Mouse (Mus musculus) midbrain, embryonic 10.5 days (tissue): ENCODE results near the gene Arid3a. TPM values are rescaled to one million over a fixed set of nuclear protein-coding genes. Genes with fewer than 3 reads are reported as not detected.
A peak's percentile ranks its signal among the peaks of the same experiment; 100 is the strongest.
"Not testable (repeated sequence)": the region's sequence is repeated elsewhere in the genome, so short reads cannot be mapped to it uniquely, and the experiment has no call there.

Source experiments
- DNase-seq: peaks from one replicate; pipeline ENCODE4 v3.0.0-alpha.2; 2017; ENCODE audit warnings: low spot score
- H3K27ac ChIP-seq: fragments of 300-500 bp; sonication (generic); replicated peaks from 2 replicates; pipeline ENCODE4 v1.5.1; 2016; ENCODE audit warnings: mild to moderate bottlenecking
- H3K27me3 ChIP-seq: fragments of 300-500 bp; sonication (generic); 2 replicates; pipeline ENCODE4 v1.6.1; 2016; ENCODE audit warnings: low read depth, mild to moderate bottlenecking; ENCODE audit not compliant: poor library complexity, severe bottlenecking
- H3K36me3 ChIP-seq: fragments of 300-500 bp; sonication (generic); 2 replicates; pipeline ENCODE4 v1.6.1; 2016; ENCODE audit warnings: mild to moderate bottlenecking, moderate library complexity
- H3K4me1 ChIP-seq: fragments of 300-500 bp; sonication (generic); 2 replicates; pipeline ENCODE4 v1.6.1; 2016
- H3K4me3 ChIP-seq: fragments of 300-500 bp; sonication (generic); 2 replicates; pipeline ENCODE4 v1.5.1; 2016; ENCODE audit warnings: mild to moderate bottlenecking, moderate library complexity
- H3K9me3 ChIP-seq: fragments of 300-500 bp; sonication (generic); replicated peaks from 2 replicates; pipeline ENCODE4 v1.6.1; 2016; ENCODE audit warnings: mild to moderate bottlenecking
- WGBS: fragments of 180-500 bp; shearing (Covaris S2); methylation state at CpG from one replicate; pipeline ENCODE4 v1.1.7; 2016; 5-methylcytosine and 5-hydroxymethylcytosine counted together
- polyA plus RNA-seq: library from polyadenylated mRNA; unstranded; fragments of >200 nt; fragmentation: Nextera tagmentation; extraction: Ambion mirVana; gene quantifications from 2 replicates; pipeline ENCODE4 v1.2.1, GENCODE M21; 2016

The Arid3a gene
- polyA plus RNA-seq: 12.5 and 13.4 TPM in 2 replicates

GRCm38 (mm10) chr10:79926491-79927323 lies at the start of gene Arid3a:
Arid3a (plus strand) TSS chr10:79927043.
- under 1% methylated on average over 63 of the region's 63 CpGs for WGBS
- H3K9me3 ChIP-seq: no peaks in the 10 kb centered on the region
- H3K36me3 ChIP-seq: peaks cover 17% of the 10 kb centered on the region

GRCm38 (mm10) chr10:79877174-79877573 lies 49.7 kb upstream of the Arid3a start:
- DNase-seq: no peak
- Histone ChIP-seq H3K27me3 (peaks cover 41% of the 10 kb centered on the region), H3K9me3 (no peaks in the 10 kb centered on the region), H3K4me3 (no peak overlapping the region), H3K4me1 (peaks cover 63% of the 10 kb centered on the region), H3K36me3 (peaks cover 8% of the 10 kb centered on the region; the same call in 1 of the 2 replicates), H3K27ac (no peak overlapping the region)
- WGBS: 52% methylated on average over 1 of the region's 1 CpGs

More at GRCm38 (mm10) chr10:79926491-79927323, at the start of gene Arid3a:
- Histone ChIP-seq H3K4me1 (peaks cover 69% of the 10 kb centered on the region), H3K4me3 (peak within 1 kb of the TSS; percentile 98), H3K27ac (peak within 1 kb of the TSS; percentile 95), H3K27me3 (peaks cover 31% of the 10 kb centered on the region)
- peak; percentile 91 for DNase-seq

- peaks cover 63% of the 10 kb centered on the region for H3K4me1 ChIP-seq
- H3K27ac ChIP-seq: no peak overlapping the region
- H3K4me3 ChIP-seq: no peak overlapping the region
- DNase-seq: no peak
- peaks cover 46% of the 10 kb centered on the region for H3K27me3 ChIP-seq
- 0 out of 2 replicates have a peak, but pooled peaks cover 2% of the 10 kb centered on the region for H3K36me3 ChIP-seq
- WGBS: 52% methylated on average over 12 of the region's 12 CpGs
- no peaks in the 10 kb centered on the region for H3K9me3 ChIP-seq
Measured at GRCm38 (mm10) chr10:79877757-79878156, 49.1 kb upstream of the Arid3a start.

- 0 out of 2 replicates have a peak overlapping the region, but pooled peaks have one; percentile 14 for H3K27ac ChIP-seq
- no peak overlapping the region for H3K4me3 ChIP-seq
- no peaks in the 10 kb centered on the region for H3K36me3 ChIP-seq
- DNase-seq: no peak
- H3K4me1 ChIP-seq: peaks cover 56% of the 10 kb centered on the region
- H3K9me3 ChIP-seq: no peaks in the 10 kb centered on the region
- peaks cover 64% of the 10 kb centered on the region for H3K27me3 ChIP-seq
- WGBS: 54% methylated on average over 3 of the region's 3 CpGs
Measured at GRCm38 (mm10) chr10:79879527-79879926, 47.3 kb upstream of the Arid3a start.

- H3K27me3 ChIP-seq: peaks cover 65% of the 10 kb centered on the region
- DNase-seq: no peak
- H3K27ac ChIP-seq: no peak overlapping the region
- peaks cover 44% of the 10 kb centered on the region for H3K4me1 ChIP-seq
- no peaks in the 10 kb centered on the region for H3K9me3 ChIP-seq
- 20% methylated on average over 9 of the region's 9 CpGs for WGBS
- H3K36me3 ChIP-seq: no peaks in the 10 kb centered on the region
- H3K4me3 ChIP-seq: no peak overlapping the region
Measured at GRCm38 (mm10) chr10:79880721-79881120, 46.1 kb upstream of the Arid3a start.

- peak overlapping the region; percentile 32 for H3K4me3 ChIP-seq
- no peaks in the 10 kb centered on the region for H3K9me3 ChIP-seq
- peaks cover 42% of the 10 kb centered on the region for H3K4me1 ChIP-seq
- 9% methylated on average over 22 of the region's 22 CpGs for WGBS
- no peak overlapping the region; the same call in 1 of the 2 replicates for H3K27ac ChIP-seq
- peaks cover 64% of the 10 kb centered on the region for H3K27me3 ChIP-seq
- no peak for DNase-seq
- no peaks in the 10 kb centered on the region for H3K36me3 ChIP-seq
Measured at GRCm38 (mm10) chr10:79881981-79882380, 44.9 kb upstream of the Arid3a start.

GRCm38 (mm10) chr10:79883297-79884084 lies 43.4 kb upstream of the Arid3a start:
- H3K27ac ChIP-seq: no peak overlapping the region
- no peaks in the 10 kb centered on the region for H3K36me3 ChIP-seq
- peaks cover 62% of the 10 kb centered on the region for H3K27me3 ChIP-seq
- peaks cover 32% of the 10 kb centered on the region for H3K4me1 ChIP-seq
- H3K4me3 ChIP-seq: peak overlapping the region; percentile 20; the same call in 1 of the 2 replicates
- DNase-seq: peak; percentile 81
- WGBS: 14% methylated on average over 22 of the region's 22 CpGs
- H3K9me3 ChIP-seq: no peaks in the 10 kb centered on the region

- no peak for DNase-seq
- Histone ChIP-seq H3K4me3 (no peak overlapping the region), H3K27ac (no peak overlapping the region), H3K4me1 (peaks cover 30% of the 10 kb centered on the region), H3K36me3 (no peaks in the 10 kb centered on the region), H3K27me3 (peaks cover 58% of the 10 kb centered on the region), H3K9me3 (no peaks in the 10 kb centered on the region)
- WGBS: 78% methylated on average over 4 of the region's 4 CpGs
Measured at GRCm38 (mm10) chr10:79884446-79884845, 42.4 kb upstream of the Arid3a start.

GRCm38 (mm10) chr10:79884938-79885337 lies 41.9 kb upstream of the Arid3a start:
- 84% methylated on average over 3 of the region's 3 CpGs for WGBS
- not testable (repeated sequence) for DNase-seq, H3K9me3 ChIP-seq, H3K36me3 ChIP-seq, H3K27ac ChIP-seq, H3K4me3 ChIP-seq
- peaks cover 55% of the 10 kb centered on the region for H3K27me3 ChIP-seq
- peaks cover 26% of the 10 kb centered on the region for H3K4me1 ChIP-seq

GRCm38 (mm10) chr10:79886054-79886453 lies 40.8 kb upstream of the Arid3a start, which contains the start of gene Elane:
Elane (plus strand) TSS chr10:79886247.
- DNase-seq: no peak
- no peak within 1 kb of the TSS for H3K4me3 ChIP-seq
- H3K27me3 ChIP-seq: peaks cover 54% of the 10 kb centered on the region
- H3K27ac ChIP-seq: no peak within 1 kb of the TSS
- peaks cover 21% of the 10 kb centered on the region for H3K4me1 ChIP-seq
- no peaks in the 10 kb centered on the region for H3K36me3 ChIP-seq
- 88% methylated on average over 6 of the region's 6 CpGs for WGBS
- no peaks in the 10 kb centered on the region for H3K9me3 ChIP-seq

GRCm38 (mm10) chr10:79886611-79887010 lies 40.2 kb upstream of the Arid3a start:
- no peak for DNase-seq
- Histone ChIP-seq H3K4me1 (peaks cover 21% of the 10 kb centered on the region), H3K27ac (no peak overlapping the region), H3K9me3 (no peaks in the 10 kb centered on the region), H3K27me3 (peaks cover 52% of the 10 kb centered on the region), H3K36me3 (no peaks in the 10 kb centered on the region), H3K4me3 (no peak overlapping the region)
- WGBS: 84% methylated on average over 8 of the region's 8 CpGs

- H3K9me3 ChIP-seq: no peaks in the 10 kb centered on the region
- no peak for DNase-seq
- no peak overlapping the region for H3K27ac ChIP-seq
- no peak overlapping the region for H3K4me3 ChIP-seq
- WGBS: 97% methylated on average over 2 of the region's 2 CpGs
- peaks cover 29% of the 10 kb centered on the region for H3K27me3 ChIP-seq
- H3K4me1 ChIP-seq: no peaks in the 10 kb centered on the region
- peaks cover 6% of the 10 kb centered on the region; the same call in 1 of the 2 replicates for H3K36me3 ChIP-seq
Measured at GRCm38 (mm10) chr10:79889386-79889785, 37.5 kb upstream of the Arid3a start.
